Mouse (Mus musculus): ENCODE measurements around the gene Gm9780.
"Not testable (repeated sequence)": the region's sequence is repeated elsewhere in the genome, so short reads cannot be mapped to it uniquely, and the experiment has no call there.

GRCm38 (mm10) chr14:26025653-26026052 lies 16.9 kb downstream of the Gm9780 start:
- TF ChIP-seq CTCF (IDR thresholded peaks at IDR 0.05; ENCODE audit: control insufficient read depth, insufficient read depth, low read length); POLR2A (IDR thresholded peaks at IDR 0.05; ENCODE audit: borderline replicate concordance, control insufficient read depth, low read depth, low read length): not testable (repeated sequence)
